Mouse (Mus musculus) skeletal muscle tissue, adult 2 months (tissue): ENCODE data around the gene Gnat1.

ENCODE experiments used
- DNase-seq: peaks from one replicate; pipeline ENCODE4 v3.0.0-alpha.2; 2012; ENCODE audit warnings: low read depth, low spot score

Gnat1 gene

GRCm38 (mm10) chr9:107700114-107700571 is 20.6 kb upstream of the Gnat1 start:
- no peak for DNase-seq

- no peak for DNase-seq
Observed at GRCm38 (mm10) chr9:107699376-107699980, 20.0 kb upstream of the Gnat1 start.

DNA sequence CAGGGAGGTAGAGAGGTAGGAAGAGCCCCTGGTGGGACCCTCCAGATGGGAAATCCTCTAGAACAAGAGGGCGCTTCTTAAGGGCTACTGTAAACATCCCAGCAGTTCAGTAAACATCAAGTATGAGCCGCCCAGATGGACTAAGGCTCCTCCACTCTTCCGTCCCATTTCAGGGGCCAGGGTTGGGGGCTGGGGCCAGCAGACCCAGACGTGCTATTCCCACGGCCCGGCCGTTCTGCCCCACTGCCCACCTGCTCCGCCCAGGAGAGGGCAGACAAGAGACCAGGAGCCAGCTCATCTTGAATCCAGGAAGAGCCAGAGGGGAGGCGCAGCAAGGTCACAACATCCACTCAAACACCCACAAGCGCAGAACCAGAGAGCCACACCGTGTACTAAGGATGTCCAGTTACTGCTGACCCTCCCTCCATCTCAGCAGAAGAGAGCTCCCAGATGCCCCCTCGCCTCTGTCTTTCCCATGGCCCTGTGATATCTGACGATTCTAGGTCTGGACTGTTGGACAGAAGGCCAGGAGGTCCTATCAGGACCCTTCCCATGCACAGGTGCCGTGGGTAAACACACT is 19.2 kb upstream of the Gnat1 start:
- no peak for DNase-seq

- DNase-seq, result no peak
Observed at GRCm38 (mm10) chr9:107697811-107698521, 18.5 kb upstream of the Gnat1 start.

DNA sequence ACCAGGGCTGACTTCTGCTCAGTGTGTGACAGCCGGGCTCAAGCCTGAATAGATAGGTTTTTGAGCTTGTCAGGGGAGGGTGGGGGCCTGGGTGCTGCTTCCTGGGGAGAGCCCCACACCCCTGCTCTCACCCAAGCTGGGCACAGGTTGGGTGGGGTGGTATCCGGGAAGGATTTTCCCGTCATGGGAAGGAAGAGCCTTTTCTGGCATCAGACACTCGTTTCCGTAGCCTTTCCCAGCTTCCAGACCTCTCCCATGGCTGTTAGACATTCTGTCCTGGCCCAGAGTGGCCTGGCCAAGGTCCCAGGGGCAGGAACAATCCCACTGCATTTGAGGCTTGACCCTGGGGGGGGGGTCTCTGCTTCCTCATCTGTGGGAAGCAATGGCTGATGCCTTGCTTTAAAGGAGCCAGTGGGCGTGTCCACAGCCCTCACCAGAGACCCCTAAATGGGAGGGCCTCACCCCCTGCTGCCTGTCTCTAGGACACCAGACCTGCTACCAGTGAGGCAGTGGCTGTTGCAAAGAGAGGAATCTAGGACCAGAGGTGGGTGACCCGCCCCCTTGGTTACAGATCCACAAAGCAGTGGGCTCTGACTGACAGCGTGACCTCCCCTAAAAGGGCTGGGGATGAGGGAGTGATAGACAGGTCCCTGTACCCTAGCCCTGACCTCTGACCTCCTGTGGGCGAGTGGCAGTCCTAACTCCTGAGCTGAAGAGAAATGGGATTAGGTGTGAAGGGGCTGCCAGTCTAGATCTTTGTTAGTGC is 17.5 kb upstream of the Gnat1 start:
- DNase-seq, result no peak

- DNase-seq, result no peak
Observed at GRCm38 (mm10) chr9:107696106-107696479, 16.6 kb upstream of the Gnat1 start.

GRCm38 (mm10) chr9:107695441-107696105 is 16.1 kb upstream of the Gnat1 start:
- DNase-seq, result no peak

- peak; percentile 54 for DNase-seq
Observed at GRCm38 (mm10) chr9:107694627-107695026, 15.1 kb upstream of the Gnat1 start.

- DNase-seq, result no peak
Observed at GRCm38 (mm10) chr9:107693433-107693987, 14.0 kb upstream of the Gnat1 start.

DNA sequence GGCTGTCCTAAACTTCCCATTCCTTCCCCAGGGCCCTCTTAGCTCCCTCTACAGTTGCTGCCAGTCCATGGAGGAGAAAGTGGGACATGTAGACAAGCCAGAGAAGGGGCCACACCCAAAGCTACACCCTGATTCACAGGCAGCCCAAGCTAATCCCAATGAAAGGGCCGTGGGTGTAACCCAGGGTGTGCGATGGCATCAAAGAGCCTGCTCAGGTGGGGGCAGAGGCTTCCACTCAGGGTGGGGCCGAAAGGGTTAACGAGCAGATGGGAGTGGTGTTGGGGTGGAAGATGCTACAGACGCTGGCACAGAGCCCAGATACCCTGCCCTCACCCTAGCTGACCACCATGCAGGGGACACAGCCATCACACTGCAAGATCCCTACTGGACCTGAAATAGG is 13.3 kb upstream of the Gnat1 start:
- no peak for DNase-seq

DNA sequence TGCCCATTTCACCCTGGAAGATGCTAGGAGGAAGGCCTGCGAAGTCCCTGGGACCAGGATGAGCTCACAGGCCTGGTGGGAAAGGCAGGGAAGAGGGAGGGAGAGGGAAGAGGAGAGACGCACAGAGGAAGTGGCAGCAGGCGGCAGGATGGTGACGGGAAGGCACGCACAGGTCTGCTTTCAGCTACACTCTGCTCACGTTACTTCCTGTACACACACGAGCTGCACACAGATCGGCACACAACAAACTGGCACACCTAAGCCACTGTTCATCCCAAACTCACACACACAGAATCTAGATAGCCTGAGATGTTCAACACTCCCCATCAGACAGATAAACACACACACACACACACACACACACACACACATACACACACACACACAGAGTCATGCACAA is 10.9 kb upstream of the Gnat1 start:
- no peak for DNase-seq

DNA sequence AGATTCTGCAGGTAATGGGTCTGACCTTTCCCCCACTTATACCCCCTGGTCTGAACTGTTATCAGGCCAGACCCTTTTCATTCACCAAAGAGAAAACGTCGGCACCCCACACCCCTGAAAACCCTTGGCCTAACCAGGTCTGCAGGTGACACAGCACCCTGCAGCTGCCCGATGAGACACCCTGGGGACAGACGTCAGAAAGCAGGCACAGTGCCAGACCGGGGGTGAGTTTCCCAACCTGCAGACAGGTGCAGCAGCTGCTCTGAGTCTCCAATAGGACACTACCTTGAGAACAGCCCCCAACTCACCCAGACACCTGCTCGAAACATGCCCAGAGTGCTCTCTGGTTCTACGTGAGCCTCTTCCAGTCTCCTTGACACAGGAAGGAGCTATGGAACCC is 9.4 kb upstream of the Gnat1 start:
- no peak for DNase-seq

GRCm38 (mm10) chr9:107688415-107688814 is 8.9 kb upstream of the Gnat1 start:
- DNase-seq, result no peak

GRCm38 (mm10) chr9:107685231-107685981 is 5.9 kb upstream of the Gnat1 start:
- no peak for DNase-seq

GRCm38 (mm10) chr9:107682405-107682804 is 2.9 kb upstream of the Gnat1 start:
- no peak for DNase-seq

GRCm38 (mm10) chr9:107678861-107679260 is 651 bp downstream of the Gnat1 start:
- no peak for DNase-seq

- DNase-seq, result peak; percentile 61
Observed at GRCm38 (mm10) chr9:107677819-107678526, 1.5 kb downstream of the Gnat1 start.

- no peak for DNase-seq
Observed at GRCm38 (mm10) chr9:107677091-107677784, 2.3 kb downstream of the Gnat1 start.

GRCm38 (mm10) chr9:107676302-107676701 is 3.2 kb downstream of the Gnat1 start:
- no peak for DNase-seq
